24 mouse cellular contexts compared by ENCODE assay signal in genomic region chr1:106157961-106158515, GRCm38 (mm10). TPM values are rescaled to one million over a fixed set of nuclear protein-coding genes. Genes with fewer than 3 reads are reported as not detected.
DNase-seq lines count a peak whose midpoint lies in the region; ATAC-seq and TF ChIP-seq lines count a peak whose summit lies in the region.
"Had no signal": no experiment of that assay in that cellular context is flagged by ENCODE, and none has a peak within 500 bp of the region (broad histone marks: within the 10 kb centered on the region; RNA-seq: fewer than 3 reads in every experiment).

No protein-coding gene starts in this region.

- dilution Hi-C loops in CH12.LX (cut with MboI; ENCODE audit: extremely low pct_ligation_motif_present, extremely low pct_unique_long_range_greater_than_20kb, low sequenced_read_pairs), result no loop called here

- no peak for TF ChIP-seq POLR2A in CH12.LX (IDR thresholded peaks at IDR 0.05; ENCODE audit: low read depth, low read length)
- no peak for TF ChIP-seq POLR2A in cortical plate, adult 2 months (IDR thresholded peaks at IDR 0.05; ENCODE audit: extremely low read depth, insufficient read depth, low read length)

- no peak overlapping the region for H3K9ac ChIP-seq in liver, postnatal 0 days (replicated peaks)
- no peak overlapping the region for H3K9ac ChIP-seq in liver, embryonic 11.5 days (ENCODE audit: low read depth, low read length)
- no peak overlapping the region for H3K9ac ChIP-seq in CH12.LX (ENCODE audit: insufficient read depth, low read depth)
- H3K9ac ChIP-seq: embryonic facial prominence, embryonic 15.5 days; hindbrain, embryonic 15.5 days; liver, embryonic 13.5 days; lung, embryonic 14.5 days had no signal

- H3K4me3 ChIP-seq in liver, postnatal 0 days (ENCODE audit: low read depth, low read length), result no peak overlapping the region
- H3K4me3 ChIP-seq in liver, embryonic 11.5 days (ENCODE audit: low read depth, low read length), result no peak overlapping the region
- no peak overlapping the region for H3K4me3 ChIP-seq in CH12.LX (replicated peaks in 1 of 3; ENCODE audit: low read depth in 2 of 3, low read length in 2 of 3, poor library complexity in 1 of 3)
- H3K4me3 ChIP-seq in cortical plate, adult 2 months (ENCODE audit: insufficient read depth, low read length), result no peak overlapping the region
- no peak overlapping the region for H3K4me3 ChIP-seq in forebrain, embryonic 10.5 days
- H3K4me3 ChIP-seq: embryonic facial prominence, embryonic 15.5 days; hindbrain, embryonic 15.5 days; liver, embryonic 13.5 days had no signal

- H3K9me3 ChIP-seq in liver, postnatal 0 days (ENCODE audit: low read length), result no peaks in the 10 kb centered on the region
- H3K9me3 ChIP-seq in liver, embryonic 11.5 days (ENCODE audit: control insufficient read depth, low read length), result no peaks in the 10 kb centered on the region
- H3K9me3 ChIP-seq in CH12.LX (replicated peaks; ENCODE audit: low read length), result no peaks in the 10 kb centered on the region
- H3K9me3 ChIP-seq in forebrain, embryonic 10.5 days, result no peaks in the 10 kb centered on the region
- H3K9me3 ChIP-seq: embryonic facial prominence, embryonic 15.5 days; hindbrain, embryonic 15.5 days; liver, embryonic 13.5 days had no signal

- H3K4me1 ChIP-seq in liver, postnatal 0 days (ENCODE audit: insufficient read depth), result no peaks in the 10 kb centered on the region
- H3K4me1 ChIP-seq in liver, embryonic 11.5 days (replicated peaks; ENCODE audit: control insufficient read depth, insufficient read depth, low read length), result no peaks in the 10 kb centered on the region
- H3K4me1 ChIP-seq in CH12.LX (ENCODE audit: control insufficient read depth in 1 of 2, insufficient read depth in 2 of 2), result peaks cover 7 to 38% of the 10 kb centered on the region in 2 experiments
- no peaks in the 10 kb centered on the region for H3K4me1 ChIP-seq in cortical plate, adult 2 months (ENCODE audit: control insufficient read depth, insufficient read depth, low read length)
- peaks cover 3% of the 10 kb centered on the region; the same call in 1 of the 2 replicates for H3K4me1 ChIP-seq in forebrain, embryonic 10.5 days
- H3K4me1 ChIP-seq: embryonic facial prominence, embryonic 15.5 days; hindbrain, embryonic 15.5 days; liver, embryonic 13.5 days had no signal

- H3K27me3 ChIP-seq in liver, postnatal 0 days (ENCODE audit: insufficient read depth, low read length), result no peaks in the 10 kb centered on the region
- no peaks in the 10 kb centered on the region for H3K27me3 ChIP-seq in liver, embryonic 11.5 days (replicated peaks; ENCODE audit: control insufficient read depth, insufficient read depth, low read length)
- H3K27me3 ChIP-seq in CH12.LX (replicated peaks), result no peaks in the 10 kb centered on the region
- no peaks in the 10 kb centered on the region for H3K27me3 ChIP-seq in forebrain, embryonic 10.5 days (ENCODE audit: poor library complexity, severe bottlenecking)
- H3K27me3 ChIP-seq: embryonic facial prominence, embryonic 15.5 days; hindbrain, embryonic 15.5 days; liver, embryonic 13.5 days had no signal

- no peak for TF ChIP-seq EP300 in liver, postnatal 0 days (IDR thresholded peaks at IDR 0.05; ENCODE audit: low read depth)
- no peak for TF ChIP-seq EP300 in CH12.LX (IDR thresholded peaks at IDR 0.05; ENCODE audit: low read length)

- no peak overlapping the region for H3K27ac ChIP-seq in liver, postnatal 0 days (ENCODE audit: low read depth)
- H3K27ac ChIP-seq in liver, embryonic 11.5 days (ENCODE audit: low read depth, low read length), result no peak overlapping the region
- H3K27ac ChIP-seq in CH12.LX (ENCODE audit: insufficient read depth, low read depth), result no peak overlapping the region
- H3K27ac ChIP-seq in cortical plate, adult 2 months (ENCODE audit: insufficient read depth, low read length), result peak overlapping the region; percentile 10; the same call in 1 of the 2 replicates
- H3K27ac ChIP-seq in forebrain, embryonic 10.5 days, result no peak overlapping the region
- H3K27ac ChIP-seq: embryonic facial prominence, embryonic 15.5 days; hindbrain, embryonic 15.5 days; liver, embryonic 13.5 days had no signal

- whole genome bisulfite sequencing in liver, postnatal 0 days (ENCODE audit: insufficient replicate concordance), result 36% methylated on average over 4 of the region's 4 CpGs
- WGBS in liver, embryonic 11.5 days, result 31% methylated on average over 4 of the region's 4 CpGs
- 86% methylated on average over 4 of the region's 4 CpGs for WGBS in forebrain, embryonic 10.5 days

- ATAC-seq in liver, postnatal 0 days, result peak; percentile 13; the same call in 1 of the 2 replicates
- no peak for ATAC-seq in liver, embryonic 11.5 days (replicated peaks; ENCODE audit: low FRiP score)
- peak; percentile 31; the same call in 1 of the 2 replicates for ATAC-seq in neutrophil, adult 5-6 weeks (ENCODE audit: extremely low read depth, insufficient number of reproducible peaks, low FRiP score, poor library complexity, severe bottlenecking)
- ATAC-seq in cerebellum, adult (ENCODE audit: insufficient number of reproducible peaks, low FRiP score, low TSS enrichment), result no peak
- ATAC-seq: forebrain, embryonic 16.5 days had no signal

- no peaks in the 10 kb centered on the region for H3K36me3 ChIP-seq in liver, postnatal 0 days (replicated peaks; ENCODE audit: insufficient read depth, low read length)
- H3K36me3 ChIP-seq in liver, embryonic 11.5 days (ENCODE audit: control insufficient read depth, insufficient read depth, low read length), result no peaks in the 10 kb centered on the region
- H3K36me3 ChIP-seq in CH12.LX (replicated peaks in 1 of 2; ENCODE audit: control insufficient read depth in 1 of 2, insufficient read depth in 1 of 2, low read length in 1 of 2), result peaks cover 0 to 13% of the 10 kb centered on the region in 2 experiments
- H3K36me3 ChIP-seq in forebrain, embryonic 10.5 days (replicated peaks), result no peaks in the 10 kb centered on the region
- H3K36me3 ChIP-seq: embryonic facial prominence, embryonic 15.5 days; hindbrain, embryonic 15.5 days; liver, embryonic 13.5 days had no signal

- DNase-seq in liver, postnatal 0 days, result no peak
- DNase-seq in liver, embryonic 11.5 days (ENCODE audit: low spot score), result no peak
- no peak for DNase-seq in CH12.LX (ENCODE audit: extremely low read depth)
- no peak for DNase-seq in forebrain, embryonic 10.5 days (ENCODE audit: extremely low spot score, low spot score)
- DNase-seq: adrenal gland, postnatal 36 days; cerebellum, adult 18-20 months; cerebellum, postnatal 25 days; gastrocnemius, postnatal 25 days; heart, postnatal 4 days; kidney, adult 2 months; kidney, postnatal 10 days; layer of hippocampus, postnatal 36 days; liver, embryonic 13.5 days; lung, embryonic 14.5 days; lung, postnatal 36 days; right cerebral cortex, postnatal 14 days; thymus, postnatal 36 days had no signal

- H3K79me2 ChIP-seq in CH12.LX (replicated peaks; ENCODE audit: control insufficient read depth, extremely low read depth, insufficient read depth, poor library complexity, severe bottlenecking), result no peaks in the 10 kb centered on the region

- no peak overlapping the region for H3K4me2 ChIP-seq in liver, postnatal 0 days (ENCODE audit: low read depth, low read length)
- no peak overlapping the region for H3K4me2 ChIP-seq in liver, embryonic 11.5 days
- no peak overlapping the region for H3K4me2 ChIP-seq in CH12.LX (ENCODE audit: insufficient read depth, low read depth, poor library complexity, severe bottlenecking)
- H3K4me2 ChIP-seq: embryonic facial prominence, embryonic 15.5 days; hindbrain, embryonic 15.5 days; liver, embryonic 13.5 days; lung, embryonic 14.5 days; midbrain, embryonic 11.5 days had no signal

- in situ Hi-C loops in CH12.LX (cut with MboI; ENCODE audit: low pct_ligation_motif_present, low pct_unique_long_range_greater_than_20kb, low sequenced_read_pairs), result no loop called here

- no peak for TF ChIP-seq RAD21 in CH12.LX (IDR thresholded peaks at IDR 0.05; ENCODE audit: low read depth, low read length)

- no peak for TF ChIP-seq CTCF in liver, postnatal 0 days (IDR thresholded peaks at IDR 0.05; ENCODE audit: low read depth)
- TF ChIP-seq CTCF in CH12.LX (conservative IDR thresholded peaks at IDR 0.05 in 1 of 2, IDR thresholded peaks at IDR 0.05 in 1 of 2; ENCODE audit: low read depth in 2 of 2, low read length in 2 of 2), result no peak
- TF ChIP-seq CTCF in cortical plate, adult 2 months (IDR thresholded peaks at IDR 0.05; ENCODE audit: extremely low read depth, insufficient read depth, low read length), result no peak

TF ChIP-seq in CH12.LX, 34 proteins besides CTCF, POLR2A, EP300 and RAD21:
- TF ChIP-seq SMC3 (IDR thresholded peaks at IDR 0.05; ENCODE audit: low read depth, low read length) (no peak), BHLHE40 (IDR thresholded peaks at IDR 0.05; ENCODE audit: low read depth, low read length) (peak; percentile 84), POLR2AphosphoS2 (IDR thresholded peaks at IDR 0.05; ENCODE audit: low read depth, low read length) (no peak), UBTF (IDR thresholded peaks at IDR 0.05; ENCODE audit: low read depth, low read length) (no peak), ETS1 (conservative IDR thresholded peaks at IDR 0.05; ENCODE audit: low read depth, low read length) (peak; percentile 25; the same call in 1 of the 2 replicates)

RNA-seq across cellular contexts. Expression of gene Phlpp1, which starts 13.5 kb away (rescaled TPM):
- polyA plus RNA-seq in liver, postnatal 0 days (2015; fragmentation: Nextera tagmentation; extraction: Ambion mirVana), result 0.73 and 0.86 TPM in 2 replicates
- polyA plus RNA-seq in liver, embryonic 11.5 days (2014; fragmentation: Nextera tagmentation; extraction: Ambion mirVana), result 1.7 and 1.8 TPM in 2 replicates
- 15.3 and 20.9 TPM in 2 replicates for total RNA-seq in CH12.LX (2012; rRNA removed)
- total RNA-seq in CH12.LX (2014; rRNA removed), result 12.6 and 14.8 TPM in 2 replicates
- polyA plus RNA-seq in CH12.LX (2012; ENCODE audit: insufficient read length, low read depth), result 37.2 and 38.4 TPM in 2 replicates
- 47.1 and 49.8 TPM in 2 replicates for polyA plus RNA-seq in cortical plate, adult 2 months (2012; rRNA removed)
- 13.9 and 21.5 TPM in 2 replicates for total RNA-seq in neutrophil, adult 5-6 weeks (2017)
- polyA plus RNA-seq in forebrain, embryonic 10.5 days (2016; fragmentation: Nextera tagmentation; extraction: Ambion mirVana), result 5.1 and 5.5 TPM in 2 replicates

Comparison
In these comparisons a context has a peak if more than half of its experiments do, and no peak if none do; other contexts are left out.
1. ATAC-seq: peak in liver, postnatal 0 days (single experiment) and neutrophil, adult 5-6 weeks (single experiment); none in liver, embryonic 11.5 days (single experiment) and cerebellum, adult (single experiment).